Mouse (Mus musculus) WW6 (cell line): ENCODE data around the gene Mcu.

Experiments
- DNase-seq: peaks from one replicate; pipeline ENCODE4 v3.0.0-alpha.2; 2013; ENCODE audit warnings: low read depth, low spot score

Mcu gene

DNA sequence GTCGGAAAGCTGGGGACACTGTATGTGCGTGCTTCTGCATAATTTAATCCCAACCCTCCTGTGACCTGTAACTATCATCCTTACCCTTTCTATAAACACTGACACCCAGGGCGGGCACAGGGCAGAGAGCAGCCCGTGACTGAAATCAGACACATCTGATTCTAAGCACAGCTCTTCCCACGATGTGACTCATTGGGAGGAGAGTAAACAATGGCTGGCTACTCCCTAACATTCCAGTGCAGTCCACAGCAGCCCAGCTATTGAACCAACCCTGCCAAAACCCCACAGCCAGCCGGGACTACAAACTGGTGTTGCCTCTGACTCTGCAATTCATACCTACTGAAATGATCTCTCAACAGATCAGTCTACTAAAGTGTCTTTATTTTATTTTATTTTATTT is 78.9 kb downstream of the Mcu start:
- DNase-seq, result no peak

DNA sequence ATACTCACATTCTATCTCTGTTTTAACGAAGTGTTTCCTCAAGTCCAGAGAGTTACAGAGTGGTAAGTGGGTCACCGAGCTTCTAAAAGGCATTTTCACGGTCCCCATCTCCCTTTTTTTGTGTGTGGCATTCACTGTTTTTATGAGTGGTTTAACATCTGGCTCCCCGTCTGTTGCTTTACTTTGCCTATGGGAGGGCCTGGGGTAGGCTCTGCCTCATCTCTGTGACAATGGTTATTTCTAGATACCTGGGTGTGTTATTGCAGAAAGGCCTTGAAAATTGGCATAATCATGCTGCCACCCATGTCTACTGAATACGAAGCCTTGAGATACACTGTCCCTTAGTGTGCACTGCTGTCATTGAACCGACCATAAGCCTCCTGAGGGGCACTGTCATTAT is 84.2 kb downstream of the Mcu start:
- no peak for DNase-seq

GRCm38 (mm10) chr10:59527819-59528218 is 88.7 kb downstream of the Mcu start:
- no peak for DNase-seq

DNA sequence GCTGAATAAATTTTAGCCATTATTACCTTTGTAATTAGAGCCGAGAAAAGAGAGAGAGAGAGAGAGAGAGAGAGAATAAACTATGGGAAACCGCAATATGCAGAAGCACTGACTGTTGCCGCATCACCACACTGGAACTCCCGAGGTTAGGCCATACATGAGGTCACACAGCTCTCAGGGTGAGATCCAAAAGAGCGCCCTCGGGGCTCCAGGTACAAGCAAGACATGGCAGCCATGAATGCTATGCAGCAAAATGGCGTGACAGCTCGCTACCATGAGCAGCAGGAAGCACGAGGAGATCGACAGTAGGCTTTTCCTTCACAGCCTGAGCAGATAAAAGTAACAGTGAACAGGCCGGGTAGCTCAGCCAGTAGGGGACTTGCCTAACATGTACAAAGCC is 89.2 kb downstream of the Mcu start:
- DNase-seq, result no peak

GRCm38 (mm10) chr10:59524675-59525074 is 91.8 kb downstream of the Mcu start:
- DNase-seq, result no peak

DNA sequence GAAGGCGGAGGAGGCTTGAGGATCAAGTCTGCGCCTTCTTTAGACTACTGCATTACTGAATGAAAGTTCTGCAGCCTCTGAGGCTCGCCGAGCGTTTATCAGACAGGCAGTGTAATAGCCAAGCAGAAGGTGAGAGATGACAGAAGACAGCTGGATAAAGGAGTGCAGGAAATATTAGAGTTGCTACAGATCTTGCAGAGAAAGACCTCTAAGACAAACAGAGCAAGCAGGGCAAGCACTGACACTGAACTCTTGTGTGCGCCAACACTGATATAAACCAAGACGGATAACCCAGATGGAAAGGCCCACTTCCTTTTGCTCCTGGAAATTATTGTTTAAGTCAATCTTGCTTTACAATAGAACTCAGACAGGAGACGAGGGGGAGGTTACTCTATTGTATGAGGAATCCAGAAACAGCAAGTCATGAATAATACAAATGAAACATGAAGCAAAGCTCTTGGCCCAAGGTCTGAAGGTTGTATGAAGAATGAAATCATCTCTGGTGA is 92.6 kb downstream of the Mcu start:
- no peak for DNase-seq

DNA sequence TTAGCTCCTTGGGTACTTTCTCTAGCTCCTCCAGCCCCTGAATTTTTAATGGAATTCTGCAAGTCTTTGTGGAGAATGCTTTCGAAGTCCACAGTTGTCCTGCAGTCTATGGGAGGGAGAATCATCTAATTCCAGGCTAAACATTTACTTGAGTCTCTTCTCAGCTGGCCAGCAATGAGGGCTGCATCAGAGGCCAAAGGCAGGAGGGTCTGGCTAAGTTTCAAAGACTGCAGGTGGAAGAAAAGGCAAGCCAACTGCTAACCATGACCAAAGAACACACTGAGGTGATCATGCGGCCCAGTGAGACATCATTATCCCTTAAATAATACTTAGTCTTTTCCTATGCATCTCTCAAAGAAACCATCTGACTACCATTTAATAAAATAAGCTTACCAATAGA is 95.8 kb downstream of the Mcu start:
- DNase-seq, result no peak

- no peak for DNase-seq
These were observed 97.1 kb downstream of the Mcu start for GRCm38 (mm10) chr10:59519411-59519810.

DNA sequence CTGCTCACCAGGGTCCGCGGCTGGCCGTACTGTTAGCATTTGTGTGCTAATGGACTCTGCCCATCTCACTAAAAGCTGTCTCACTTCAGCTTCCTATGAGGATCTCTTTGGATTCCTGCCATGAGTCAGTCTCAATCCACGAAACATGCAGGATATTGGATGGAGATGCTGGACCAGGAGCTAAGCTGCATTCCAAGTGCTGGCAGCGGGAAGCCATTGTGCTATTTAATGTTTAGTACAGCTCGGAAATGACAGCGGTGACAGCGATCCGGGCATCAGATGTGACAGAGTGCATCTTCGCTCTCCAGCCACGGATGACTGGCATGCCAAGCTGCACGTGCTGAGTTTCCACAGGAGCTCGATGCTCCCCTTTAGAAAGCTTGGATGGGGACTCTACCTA is 99.3 kb downstream of the Mcu start:
- no peak for DNase-seq

DNA sequence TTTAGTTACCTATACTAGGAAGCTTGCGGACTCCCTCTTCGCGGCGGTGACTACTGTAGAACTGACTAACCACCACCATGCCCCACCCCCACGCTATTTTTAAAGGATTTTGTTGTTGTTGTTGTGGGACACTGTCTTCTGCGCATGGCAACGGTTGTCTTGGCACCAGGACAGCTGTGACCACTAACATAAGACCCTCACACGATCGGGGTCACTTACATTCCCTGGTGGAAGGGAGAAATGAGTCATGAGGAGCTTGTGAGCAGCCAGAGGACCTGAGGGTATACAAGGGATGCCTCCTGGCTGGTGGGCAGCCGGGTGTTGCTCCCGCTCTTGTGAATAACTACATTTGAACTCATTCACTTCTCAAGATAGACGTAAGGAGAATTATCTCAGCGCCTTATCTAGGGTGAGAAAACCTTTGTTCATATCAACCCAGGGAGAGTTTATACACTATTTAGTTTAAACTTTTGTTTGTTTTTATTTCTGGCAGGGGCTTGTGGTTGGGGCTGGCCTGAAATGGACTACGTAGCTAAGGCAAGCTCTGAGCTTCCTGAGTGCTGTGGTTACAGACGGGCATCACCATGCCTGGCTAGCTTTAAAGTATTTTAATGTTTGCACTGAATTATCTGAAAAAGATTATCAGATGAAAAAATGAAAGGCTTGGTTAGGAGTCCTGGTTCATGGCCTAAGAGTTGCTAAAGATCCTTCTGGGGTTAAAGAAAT is 101.6 kb downstream of the Mcu start:
- no peak for DNase-seq

GRCm38 (mm10) chr10:59512173-59512572 is 104.3 kb downstream of the Mcu start:
- DNase-seq, result no peak

DNA sequence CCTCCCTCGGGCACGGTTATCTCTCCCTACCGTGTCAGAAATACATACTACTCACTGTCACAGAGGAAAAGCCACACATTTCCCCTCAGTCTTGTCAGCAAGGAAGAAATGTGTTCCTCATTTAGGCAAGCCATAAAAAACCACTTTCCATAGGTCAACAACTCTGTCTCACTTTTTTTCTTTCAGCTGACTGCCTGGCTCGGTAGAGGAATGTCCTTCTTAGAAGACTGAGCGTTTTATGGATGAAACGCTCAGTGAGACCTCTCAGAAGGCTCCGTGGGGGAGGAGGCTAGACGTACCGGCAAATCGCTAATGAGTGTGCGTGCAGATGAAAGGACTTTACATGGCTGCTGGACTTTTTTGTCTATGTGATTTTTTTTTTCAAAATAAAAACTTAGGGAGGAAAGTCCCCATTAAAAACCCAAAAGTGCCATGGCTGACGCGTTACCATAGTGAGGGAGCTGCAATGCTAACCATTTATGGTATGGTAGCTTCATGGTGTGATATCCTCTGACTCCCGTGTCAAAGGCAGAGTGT is 105.0 kb downstream of the Mcu start:
- no peak for DNase-seq

DNA sequence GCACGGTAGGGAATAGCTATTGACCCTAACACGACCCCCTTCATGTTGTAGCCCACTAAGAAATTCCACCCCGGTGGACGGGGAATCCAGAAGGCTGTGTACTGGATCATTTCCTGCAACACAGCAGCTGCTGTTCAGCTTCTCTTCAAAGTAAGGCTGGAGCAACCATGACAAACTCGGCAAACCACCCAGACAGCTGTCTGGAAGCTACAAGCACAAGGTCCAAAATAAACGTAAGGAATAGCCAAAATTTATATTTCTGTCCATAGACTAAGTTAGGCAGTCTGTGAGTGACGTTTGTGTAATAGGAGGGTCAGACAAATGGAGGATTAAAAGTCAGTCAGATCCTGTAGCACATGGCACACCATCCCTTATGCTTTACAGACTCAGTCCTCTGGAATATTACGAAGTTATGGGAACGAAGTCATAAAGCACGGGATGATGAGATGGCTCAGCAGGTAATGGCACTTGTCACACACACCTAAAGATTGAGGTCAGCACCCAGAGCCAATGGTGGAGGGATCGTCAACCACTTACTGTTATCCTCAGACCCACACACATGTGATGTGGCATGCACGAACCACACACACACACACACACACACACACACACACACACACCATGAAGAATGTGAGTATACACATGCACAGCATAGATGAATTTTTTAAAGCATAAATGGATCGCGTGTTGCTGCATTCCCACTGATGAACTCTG is 105.6 kb downstream of the Mcu start:
- DNase-seq, result no peak

DNA sequence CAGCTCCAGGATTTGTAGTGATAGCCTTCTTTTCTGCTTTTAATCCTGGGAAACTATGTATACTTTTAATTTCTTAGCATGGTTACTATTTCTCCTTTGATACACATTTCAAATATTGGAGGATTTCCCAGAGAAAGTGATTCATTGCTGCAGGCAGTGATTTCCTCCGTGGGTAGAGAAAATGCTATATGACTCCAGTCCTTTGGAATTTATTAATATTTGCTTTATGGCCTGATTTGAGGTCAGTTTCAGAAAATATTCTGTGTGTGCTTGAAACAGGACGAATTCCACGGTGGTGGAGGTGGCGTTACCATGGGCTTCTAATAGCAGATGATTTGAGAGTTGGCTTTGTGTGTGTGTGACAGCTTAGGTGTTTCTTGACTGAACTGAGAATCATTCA is 107.3 kb downstream of the Mcu start:
- DNase-seq, result no peak

- no peak for DNase-seq
These were observed 109.8 kb downstream of the Mcu start for GRCm38 (mm10) chr10:59506711-59507110.

DNA sequence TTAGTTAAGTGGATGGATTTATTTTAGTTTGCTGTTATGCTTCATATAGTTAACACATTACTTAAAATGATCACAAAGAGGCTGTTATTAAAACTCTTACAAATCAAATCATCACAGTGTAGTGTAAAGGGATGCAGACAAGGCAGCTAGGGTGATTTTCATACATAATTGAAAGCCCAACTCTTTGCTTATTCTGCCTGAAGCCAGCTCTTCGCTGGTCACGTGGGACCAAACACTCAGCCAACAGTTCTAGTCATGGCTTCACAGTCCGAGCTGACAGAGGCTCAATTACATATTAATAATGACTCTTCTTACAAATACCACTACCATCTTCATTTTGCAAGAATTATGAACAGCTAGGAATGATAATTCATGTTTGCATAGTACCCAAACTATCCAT is 112.2 kb downstream of the Mcu start:
- no peak for DNase-seq

DNA sequence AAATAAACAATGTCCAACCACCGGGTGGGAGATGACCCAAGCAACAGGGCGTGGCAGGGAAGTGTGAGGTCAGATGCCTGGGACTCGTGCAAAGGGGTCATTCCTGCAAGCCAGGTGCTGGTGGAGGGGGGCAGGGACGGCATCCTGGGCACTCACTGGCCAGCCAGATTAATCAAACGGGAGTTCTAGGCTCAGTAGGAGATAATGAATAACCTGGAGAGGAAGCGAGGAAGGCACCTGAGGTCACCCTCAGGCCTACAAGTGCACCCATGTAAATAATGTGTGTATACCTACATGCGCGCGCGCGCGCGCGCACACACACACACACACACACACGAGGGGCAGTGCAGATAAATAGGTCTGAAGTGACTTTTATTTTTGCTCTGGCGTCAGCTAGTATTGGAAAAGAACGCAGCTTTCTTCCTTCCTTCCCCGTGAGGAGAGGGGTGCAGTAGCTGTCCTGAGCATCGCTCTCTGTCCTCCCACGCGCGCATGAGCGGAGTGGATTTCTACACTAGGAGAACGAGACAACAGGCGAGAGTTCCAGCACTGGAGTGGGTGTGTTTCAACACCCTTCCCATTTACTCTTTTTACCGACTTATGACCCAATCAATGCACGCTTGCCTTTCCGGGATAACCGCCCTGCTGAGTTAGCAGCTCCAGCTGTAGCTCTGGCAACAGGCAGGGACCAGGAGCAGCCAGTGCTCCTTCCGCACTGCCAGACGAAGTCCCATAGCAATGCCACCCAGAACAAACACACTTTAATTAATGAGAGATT is 112.9 kb downstream of the Mcu start:
- no peak for DNase-seq

DNA sequence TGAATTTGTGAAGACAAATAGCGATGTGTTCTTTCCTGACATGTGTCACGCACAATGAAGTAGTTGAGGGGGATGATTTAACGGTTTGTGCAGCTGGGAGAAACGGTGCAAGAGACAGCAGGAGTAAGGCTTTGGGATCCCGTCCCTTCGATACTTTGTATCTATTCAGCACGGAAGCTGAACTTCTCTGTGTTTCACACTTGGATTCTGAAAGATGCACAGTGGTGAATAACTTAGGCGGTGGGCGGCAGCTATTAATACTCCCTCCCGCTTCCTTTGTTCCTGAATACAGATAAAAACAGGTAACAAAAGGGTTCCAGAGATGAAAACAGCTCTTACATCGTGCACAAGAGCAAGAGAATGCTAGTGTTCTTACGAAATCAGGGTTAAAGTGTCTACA is 114.1 kb downstream of the Mcu start:
- DNase-seq, result no peak

DNA sequence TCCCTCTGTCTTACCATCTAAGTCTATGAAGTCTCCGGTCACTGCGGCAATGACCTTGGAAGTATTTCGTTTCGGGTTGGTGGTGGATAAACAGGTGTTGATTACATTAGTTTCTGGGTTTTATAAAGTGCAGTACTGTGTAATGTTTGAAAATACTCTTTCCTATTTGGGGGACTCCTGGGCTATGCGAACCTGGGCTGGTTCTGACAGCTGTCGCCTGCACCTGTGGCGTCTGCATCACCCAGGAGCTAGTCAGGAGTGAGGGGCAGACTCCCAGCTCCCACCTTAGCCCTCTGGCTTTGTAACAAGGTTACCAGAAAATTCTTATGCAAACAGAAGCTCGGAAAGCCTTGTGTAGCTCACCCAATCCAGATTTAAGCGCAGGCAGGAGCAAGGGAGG is 114.7 kb downstream of the Mcu start:
- no peak for DNase-seq

DNA sequence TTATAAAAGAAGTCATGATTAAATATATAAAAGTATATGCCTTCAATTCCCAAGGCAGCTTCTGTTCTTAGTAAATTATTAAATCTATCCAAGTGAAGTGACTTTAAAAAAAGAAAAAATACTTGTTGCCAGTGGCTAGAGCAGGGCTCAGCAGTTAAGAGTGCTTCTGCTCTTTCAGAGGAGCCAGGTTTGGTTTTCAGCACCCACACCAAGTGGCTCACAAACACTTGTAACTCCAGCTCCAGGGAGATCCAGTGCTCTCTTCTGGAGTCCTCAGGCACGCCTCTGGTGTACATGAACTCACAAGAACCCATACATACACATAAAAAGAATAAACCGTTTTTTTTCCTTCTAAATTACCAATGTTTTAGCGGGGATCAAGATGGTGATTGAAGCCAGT is 116.3 kb downstream of the Mcu start:
- no peak for DNase-seq

GRCm38 (mm10) chr10:59497019-59497418 is 119.5 kb downstream of the Mcu start:
- DNase-seq, result no peak

DNA sequence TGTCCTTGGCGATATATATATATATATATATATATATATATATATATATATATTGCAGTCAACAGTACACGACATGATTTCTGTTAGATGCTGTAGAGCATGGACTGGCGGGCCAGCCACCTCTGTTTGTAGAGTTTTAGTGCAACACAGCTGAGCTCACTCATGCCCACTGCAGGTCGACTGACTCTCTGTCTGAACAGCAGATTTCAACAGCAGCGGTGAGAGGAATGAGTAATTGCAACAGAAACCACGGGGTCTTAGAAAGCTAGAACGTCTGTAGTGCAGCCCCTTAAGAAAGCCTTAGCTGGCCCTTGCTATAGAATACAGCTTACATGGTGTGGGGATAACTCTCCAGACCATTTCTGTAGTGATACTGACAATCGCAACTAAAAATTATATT is 121.6 kb downstream of the Mcu start:
- no peak for DNase-seq
